Mouse (Mus musculus): ENCODE measurements around the gene Fam92b.

- TF ChIP-seq POLR2A (IDR thresholded peaks at IDR 0.05; ENCODE audit: borderline replicate concordance, low read depth, low read length) (no peak), CTCF (IDR thresholded peaks at IDR 0.05; ENCODE audit: low read depth, low read length) (no peak)
Observed at GRCm38 (mm10) chr8:120186454-120186853, 9.2 kb upstream of the Fam92b start.
